ENCODE assay signal across 18 mouse cellular contexts in the genomic region with DNA sequence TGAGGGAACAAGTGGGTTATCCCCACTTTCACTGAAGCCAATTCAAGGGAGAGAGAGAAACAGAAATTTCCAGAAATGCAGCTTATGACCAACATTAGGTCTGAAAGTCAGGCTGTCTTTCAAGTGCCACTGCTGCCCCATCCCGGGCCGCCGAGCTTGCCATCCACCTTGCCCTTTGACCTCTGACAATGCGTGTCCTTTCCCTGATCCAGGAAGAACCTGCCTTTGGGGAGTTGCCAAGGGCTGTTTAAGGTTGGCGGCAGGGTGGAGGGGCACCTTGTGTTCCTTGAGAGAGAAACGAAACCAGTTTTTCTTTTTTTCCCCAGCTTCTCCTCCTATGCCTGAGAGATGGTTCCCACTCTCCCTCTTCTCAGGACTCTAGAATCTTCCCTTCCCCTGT. TPM values are rescaled to one million over a fixed set of nuclear protein-coding genes. Genes with fewer than 3 reads are reported as not detected.
"Had no signal": no experiment of that assay in that cellular context is flagged by ENCODE, and none has a peak within 500 bp of the region (broad histone marks: within the 10 kb centered on the region; RNA-seq: fewer than 3 reads in every experiment).

No protein-coding gene starts in this region.

RNA-seq across cellular contexts. Expression of gene Lypd8, which starts 12.7 kb away (rescaled TPM):
- polyA plus RNA-seq: embryonic facial prominence, embryonic 10.5 days; embryonic facial prominence, embryonic 11.5 days; embryonic facial prominence, embryonic 12.5 days; embryonic facial prominence, embryonic 13.5 days; embryonic facial prominence, embryonic 14.5 days; erythroblast, embryonic 14.5 days; forebrain, embryonic 10.5 days; forebrain, embryonic 11.5 days; forebrain, embryonic 12.5 days; forebrain, embryonic 16.5 days; forebrain, postnatal 0 days had no signal

RNA-seq across cellular contexts. Expression of gene 1810065E05Rik, which starts 54.7 kb away (rescaled TPM):
- polyA plus RNA-seq: cerebellum, adult 2 months; cortical plate, adult 2 months; embryonic facial prominence, embryonic 10.5 days; embryonic facial prominence, embryonic 11.5 days; embryonic facial prominence, embryonic 12.5 days; embryonic facial prominence, embryonic 13.5 days; embryonic facial prominence, embryonic 14.5 days; embryonic facial prominence, embryonic 15.5 days; erythroblast, embryonic 14.5 days; forebrain, embryonic 10.5 days; forebrain, embryonic 11.5 days; forebrain, embryonic 12.5 days; forebrain, embryonic 13.5 days; forebrain, embryonic 14.5 days; forebrain, embryonic 15.5 days; forebrain, embryonic 16.5 days; forebrain, postnatal 0 days; frontal cortex, adult 2 months had no signal
